ENCODE assay signal across 8 mouse cellular contexts in the genomic region with DNA sequence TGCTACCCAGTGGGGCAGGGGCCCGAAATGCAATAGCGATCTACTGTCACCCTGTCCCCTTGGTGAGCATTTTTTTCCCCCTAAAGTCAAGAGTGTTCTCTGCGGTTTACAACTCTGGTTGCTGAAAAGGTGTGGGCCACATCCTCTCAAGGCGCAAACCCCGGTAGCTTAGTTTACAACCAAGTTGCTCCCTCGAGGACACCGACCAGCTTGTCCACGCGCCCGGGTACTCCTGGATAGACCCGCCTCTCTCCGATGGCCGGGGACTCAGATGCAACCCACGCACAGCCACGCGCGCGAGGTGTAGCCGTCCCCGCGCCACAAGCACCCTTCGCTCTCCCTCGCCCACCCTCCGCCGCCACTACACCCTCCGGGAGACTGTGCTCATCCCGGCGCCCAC. TPM values are rescaled to one million over a fixed set of nuclear protein-coding genes. Genes with fewer than 3 reads are reported as not detected.
DNase-seq lines count a peak whose midpoint lies in the region; ATAC-seq and TF ChIP-seq lines count a peak whose summit lies in the region.

No protein-coding gene starts in this region.

- intact Hi-C loops in left cerebral cortex, postnatal 14 days (cut with DNase I), result no loop called here

- no peaks in the 10 kb centered on the region for H3K9me3 ChIP-seq in limb, embryonic 12.5 days

- H3K27me3 ChIP-seq in testis, adult 2 months (ENCODE audit: control insufficient read depth, insufficient read depth, low read length), result no peaks in the 10 kb centered on the region
- H3K27me3 ChIP-seq in limb, embryonic 12.5 days, result no peaks in the 10 kb centered on the region
- peaks cover 37% of the 10 kb centered on the region for H3K27me3 ChIP-seq in myocyte (ENCODE audit: control insufficient read depth, insufficient read depth, insufficient read length)

- 2% methylated on average over 28 of the region's 28 CpGs for WGBS in limb, embryonic 12.5 days

- peak overlapping the region; percentile 11 for H3ac ChIP-seq in myocyte (ENCODE audit: control insufficient read depth, insufficient read length)

- H3K9ac ChIP-seq in limb, embryonic 12.5 days (replicated peaks), result peak overlapping the region; percentile 76

- H3K4me2 ChIP-seq in limb, embryonic 12.5 days, result peak overlapping the region; percentile 86
- H3K4me2 ChIP-seq in myocyte (ENCODE audit: low read depth), result peak overlapping the region; percentile 99

- ATAC-seq in cerebellum, adult (ENCODE audit: insufficient number of reproducible peaks, low FRiP score, low TSS enrichment), result peak; percentile 65
- ATAC-seq in limb, embryonic 12.5 days (ENCODE audit: insufficient number of reproducible peaks, insufficient read depth, low FRiP score, low TSS enrichment, low read depth), result no peak; the same call in none of the 2 replicates

- H3K27ac ChIP-seq in testis, adult 2 months (ENCODE audit: control insufficient read depth, insufficient read depth, low read depth, low read length), result no peak overlapping the region
- H3K27ac ChIP-seq in limb, embryonic 12.5 days, result no peak overlapping the region

- H3K36me3 ChIP-seq in testis, adult 2 months (ENCODE audit: control insufficient read depth, insufficient read depth, low read length), result no peaks in the 10 kb centered on the region
- no peaks in the 10 kb centered on the region for H3K36me3 ChIP-seq in limb, embryonic 12.5 days
- H3K36me3 ChIP-seq in myocyte (ENCODE audit: control insufficient read depth, insufficient read depth), result no peaks in the 10 kb centered on the region

- TF ChIP-seq POLR2A in testis, adult 2 months (IDR thresholded peaks at IDR 0.05; ENCODE audit: control insufficient read depth, low read depth, low read length), result no peak
- no peak for TF ChIP-seq POLR2A in myocyte (IDR thresholded peaks at IDR 0.05; ENCODE audit: insufficient read length, low read depth)

- TF ChIP-seq CTCF in testis, adult 2 months (IDR thresholded peaks at IDR 0.05; ENCODE audit: control insufficient read depth, insufficient read depth, insufficient replicate concordance, low read depth, low read length), result no peak

- peaks cover 3% of the 10 kb centered on the region for H3K4me1 ChIP-seq in testis, adult 2 months (ENCODE audit: control insufficient read depth, insufficient read depth, low read length)
- H3K4me1 ChIP-seq in limb, embryonic 12.5 days (replicated peaks), result peaks cover 8% of the 10 kb centered on the region; the same call in 1 of the 2 replicates

- no peaks in the 10 kb centered on the region for H3K79me2 ChIP-seq in myocyte (ENCODE audit: control insufficient read depth, insufficient read depth)

- H3K4me3 ChIP-seq in testis, adult 2 months (ENCODE audit: control insufficient read depth, low read depth, low read length), result peak overlapping the region; percentile 82
- H3K4me3 ChIP-seq in limb, embryonic 12.5 days (replicated peaks), result peak overlapping the region; percentile 68
- H3K4me3 ChIP-seq in myocyte, result peak overlapping the region; percentile 14

- DNase-seq in cerebellum, postnatal 10 days, result no peak
- DNase-seq in testis, postnatal 10 days (ENCODE audit: low spot score), result no peak
- DNase-seq in left cerebral cortex, postnatal 14 days (ENCODE audit: low spot score in 2 of 2), result no peak
- no peak for DNase-seq in retina, postnatal 1 day

TF ChIP-seq in myocyte, 11 proteins besides CTCF, POLR2A, EP300 and RAD21:
- TF ChIP-seq MYOD1 (IDR thresholded peaks at IDR 0.05; ENCODE audit: control insufficient read depth in 1 of 3, insufficient read length in 2 of 3, low read depth in 2 of 3) (no peak), TCF3 (IDR thresholded peaks at IDR 0.05; ENCODE audit: insufficient read length, low read depth) (no peak), E2F4 (IDR thresholded peaks at IDR 0.05; ENCODE audit: insufficient read depth) (no peak)

RNA-seq across cellular contexts. Expression of gene Otulinl, which starts 0.4 kb away (rescaled TPM):
- 2.1 and 3.1 TPM in 2 replicates for polyA plus RNA-seq in testis, adult 2 months (2012; rRNA removed)
- 12.5 and 16.0 TPM in 2 replicates for polyA plus RNA-seq in limb, embryonic 12.5 days (2016; fragmentation: Nextera tagmentation; extraction: Ambion mirVana)
- polyA plus RNA-seq in myocyte (2012; fragmentation: generic; extraction: Trizol), result 0.06 TPM
- total RNA-seq in left cerebral cortex, postnatal 14 days (2021), result 10 to 100 TPM; 28.8 to 33.1 TPM

RNA-seq across cellular contexts. Expression of gene Otulin, which starts 50.5 kb away (rescaled TPM):
- polyA plus RNA-seq in testis, adult 2 months (2012; rRNA removed), result 11.2 and 12.2 TPM in 2 replicates
- 35.1 and 36.8 TPM in 2 replicates for polyA plus RNA-seq in limb, embryonic 12.5 days (2016; fragmentation: Nextera tagmentation; extraction: Ambion mirVana)
- polyA plus RNA-seq in myocyte (2012; fragmentation: generic; extraction: Trizol), result 36.9 TPM
- total RNA-seq in left cerebral cortex, postnatal 14 days (2021), result 10 to 100 TPM; 20.8 to 23.1 TPM

Comparison
In these comparisons a context has a peak if more than half of its experiments do, and no peak if none do; other contexts are left out.
1. H3K4me3 ChIP-seq: peak in every context shown above with its lines; median percentile 82 in testis, adult 2 months; 68 in limb, embryonic 12.5 days; 14 in myocyte.